Comparison of ENCODE assay signal across 9 mouse cellular contexts in the genomic region with DNA sequence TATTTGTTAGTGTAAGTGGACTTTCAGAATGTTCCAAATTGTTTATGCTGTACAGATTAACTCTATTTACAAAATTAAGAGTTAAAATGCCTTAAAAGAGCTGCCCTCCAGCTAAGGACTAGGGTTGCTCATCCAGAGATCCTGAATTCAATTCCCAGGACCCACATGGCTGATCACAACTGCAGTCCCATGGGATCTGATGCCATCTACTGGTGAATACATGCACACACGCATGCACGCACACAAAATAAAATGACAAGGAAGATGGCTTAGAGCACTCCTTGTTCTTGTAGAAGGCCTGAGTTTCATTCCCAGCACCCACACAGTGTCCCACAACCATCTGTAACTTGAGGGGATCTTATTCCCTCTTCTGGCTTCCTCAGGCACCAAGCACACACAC. TPM values are rescaled to one million over a fixed set of nuclear protein-coding genes. Genes with fewer than 3 reads are reported as not detected.
A peak's percentile ranks its signal among the peaks of the same experiment; 100 is the strongest.
DNase-seq lines count a peak whose midpoint lies in the region; ATAC-seq and TF ChIP-seq lines count a peak whose summit lies in the region.
"Had no signal": no experiment of that assay in that cellular context is flagged by ENCODE, and none has a peak within 500 bp of the region (broad histone marks: within the 10 kb centered on the region; RNA-seq: fewer than 3 reads in every experiment).

No protein-coding gene starts in this region.

- H3K4me2 ChIP-seq in heart, postnatal 0 days (ENCODE audit: low read depth, low read length): no peak overlapping the region
- H3K4me2 ChIP-seq in hindbrain, postnatal 0 days (ENCODE audit: low read depth, low read length): no peak overlapping the region

- H3K4me3 ChIP-seq in heart, postnatal 0 days (ENCODE audit: low read depth, low read length): no peak overlapping the region
- no peak overlapping the region for H3K4me3 ChIP-seq in hindbrain, postnatal 0 days (ENCODE audit: low read length)
- no peak overlapping the region for H3K4me3 ChIP-seq in heart, embryonic 10.5 days

- WGBS in heart, postnatal 0 days: 54% methylated on average over 2 of the region's 2 CpGs
- WGBS in hindbrain, postnatal 0 days: 53% methylated on average over 2 of the region's 2 CpGs
- WGBS in heart, embryonic 10.5 days: 73% methylated on average over 2 of the region's 2 CpGs

- ATAC-seq in heart, postnatal 0 days (ENCODE audit: insufficient read depth, low read depth): no peak
- ATAC-seq in hindbrain, postnatal 0 days: peak; percentile 59; the same call in 1 of the 2 replicates

- no peak for TF ChIP-seq EP300 in heart, postnatal 0 days (IDR thresholded peaks at IDR 0.05; ENCODE audit: low read depth)

- no peaks in the 10 kb centered on the region for H3K27me3 ChIP-seq in heart, postnatal 0 days (ENCODE audit: control insufficient read depth, insufficient read depth, low read length)
- no peaks in the 10 kb centered on the region for H3K27me3 ChIP-seq in hindbrain, postnatal 0 days (ENCODE audit: insufficient read depth, low read length)
- no peaks in the 10 kb centered on the region for H3K27me3 ChIP-seq in heart, embryonic 10.5 days (ENCODE audit: insufficient read depth, poor library complexity, severe bottlenecking)

- peak; percentile 50 for TF ChIP-seq CTCF in heart, postnatal 0 days (IDR thresholded peaks at IDR 0.05; ENCODE audit: low read depth)
- TF ChIP-seq CTCF in hindbrain, postnatal 0 days (IDR thresholded peaks at IDR 0.05; ENCODE audit: low read depth): peak; percentile 66

- no peak overlapping the region for H3K27ac ChIP-seq in heart, postnatal 0 days (ENCODE audit: low read depth)
- no peak overlapping the region for H3K27ac ChIP-seq in hindbrain, postnatal 0 days
- H3K27ac ChIP-seq in heart, embryonic 10.5 days: no peak overlapping the region

- no peaks in the 10 kb centered on the region for H3K9me3 ChIP-seq in heart, postnatal 0 days (replicated peaks; ENCODE audit: control insufficient read depth, low read length)
- no peaks in the 10 kb centered on the region for H3K9me3 ChIP-seq in hindbrain, postnatal 0 days (ENCODE audit: low read length)
- H3K9me3 ChIP-seq in heart, embryonic 10.5 days: no peaks in the 10 kb centered on the region

- H3K36me3 ChIP-seq in heart, postnatal 0 days (replicated peaks; ENCODE audit: control insufficient read depth, insufficient read depth, low read length): peaks cover 86% of the 10 kb centered on the region
- peaks cover 32% of the 10 kb centered on the region for H3K36me3 ChIP-seq in hindbrain, postnatal 0 days (ENCODE audit: insufficient read depth, low read length)
- peaks cover 95% of the 10 kb centered on the region for H3K36me3 ChIP-seq in heart, embryonic 10.5 days

- H3K4me1 ChIP-seq in heart, postnatal 0 days (ENCODE audit: control insufficient read depth, insufficient read depth): no peaks in the 10 kb centered on the region
- no peaks in the 10 kb centered on the region for H3K4me1 ChIP-seq in hindbrain, postnatal 0 days (ENCODE audit: insufficient read depth, low read length)
- no peaks in the 10 kb centered on the region for H3K4me1 ChIP-seq in heart, embryonic 10.5 days

- no peak overlapping the region for H3K9ac ChIP-seq in heart, postnatal 0 days (replicated peaks; ENCODE audit: low read depth, low read length)
- H3K9ac ChIP-seq in hindbrain, postnatal 0 days (replicated peaks; ENCODE audit: low read length): no peak overlapping the region

- intact Hi-C loops in heart, postnatal 25 days (cut with DNase I): no loop called here

- no peak for DNase-seq in heart, postnatal 0 days (ENCODE audit: low spot score)
- DNase-seq in heart, adult 9 months (ENCODE audit: low spot score in 2 of 2): no peak
- DNase-seq in 3T3-L1 (ENCODE audit: low read depth, low spot score): peak; percentile 72
- DNase-seq in ZHBTc4 (ENCODE audit: low read depth, low spot score): peak; percentile 86
- DNase-seq in hindbrain, postnatal 0 days (ENCODE audit: low spot score): peak; percentile 73
- DNase-seq in natural killer cell, adult 2 months (ENCODE audit: low spot score in 2 of 2): no peak
- DNase-seq in heart, embryonic 10.5 days (ENCODE audit: low spot score): no peak
- no peak for DNase-seq in heart, postnatal 25 days (ENCODE audit: low spot score)
- DNase-seq: gastrocnemius, postnatal 10 days had no signal

RNA-seq across cellular contexts. Expression of a gene that starts 13.8 kb away (rescaled TPM):
- 92.5 and 111 TPM in 2 replicates for total RNA-seq in heart, postnatal 0 days (2014; rRNA removed; ENCODE audit: low replicate concordance)
- polyA plus RNA-seq in heart, postnatal 0 days (2015; fragmentation: Nextera tagmentation; extraction: Ambion mirVana): 293 and 300 TPM in 2 replicates
- 178 and 179 TPM in 2 replicates for total RNA-seq in hindbrain, postnatal 0 days (2014; rRNA removed)
- polyA plus RNA-seq in hindbrain, postnatal 0 days (2015; fragmentation: Nextera tagmentation; extraction: Ambion mirVana): 527 and 556 TPM in 2 replicates
- polyA plus RNA-seq in heart, embryonic 10.5 days (2016; fragmentation: Nextera tagmentation; extraction: Ambion mirVana): 430 and 475 TPM in 2 replicates
- 100 to 1,000 TPM; 238 to 261 TPM for total RNA-seq in heart, postnatal 25 days (2021)

RNA-seq across cellular contexts. Expression of a gene that starts 46.8 kb away (rescaled TPM):
- total RNA-seq in heart, postnatal 0 days (2014; rRNA removed; ENCODE audit: low replicate concordance): 63.6 and 151 TPM in 2 replicates
- polyA plus RNA-seq in heart, postnatal 0 days (2015; fragmentation: Nextera tagmentation; extraction: Ambion mirVana): 78.8 and 85.5 TPM in 2 replicates
- total RNA-seq in hindbrain, postnatal 0 days (2014; rRNA removed): 31.5 and 36.2 TPM in 2 replicates
- polyA plus RNA-seq in hindbrain, postnatal 0 days (2015; fragmentation: Nextera tagmentation; extraction: Ambion mirVana): 36.4 and 45.0 TPM in 2 replicates
- 19.3 and 26.4 TPM in 2 replicates for polyA plus RNA-seq in heart, embryonic 10.5 days (2016; fragmentation: Nextera tagmentation; extraction: Ambion mirVana)
- total RNA-seq in heart, postnatal 25 days (2021): 10 to 100 TPM; 53.8 to 57.4 TPM

Comparison
In these comparisons a context has a peak if more than half of its experiments do, and no peak if none do; other contexts are left out.
1. DNase-seq: peak in 3T3-L1 (single experiment), ZHBTc4 (single experiment) and hindbrain, postnatal 0 days (single experiment); none in heart, postnatal 0 days (single experiment), heart, adult 9 months (0 of 2), natural killer cell, adult 2 months (0 of 2), heart, embryonic 10.5 days (single experiment) and heart, postnatal 25 days (single experiment).